Mouse (Mus musculus) embryonic facial prominence, embryonic 11.5 days (tissue): Measurements from ENCODE around the gene Bcam. TPM values are rescaled to one million over a fixed set of nuclear protein-coding genes. Genes with fewer than 3 reads are reported as not detected.

Source experiments
- ATAC-seq: fragments of 200-750 bp; cut with Nextera tagmentation; replicated peaks from 2 replicates; pipeline ENCODE4 v1.8.0; 2017; ENCODE audit warnings: low read depth; ENCODE audit not compliant: insufficient number of reproducible peaks, low FRiP score, low TSS enrichment
- DNase-seq: peaks from one replicate; pipeline ENCODE4 v3.0.0-alpha.2; 2015; ENCODE audit warnings: low spot score
- H3K27ac ChIP-seq: fragments of 300-500 bp; sonication (generic); replicated peaks from 2 replicates; pipeline ENCODE4 v1.5.1; 2014; ENCODE audit warnings: mild to moderate bottlenecking, low read depth, low read length, control low read depth
- H3K27me3 ChIP-seq: fragments of 300-500 bp; sonication (generic); 2 replicates; pipeline ENCODE4 v1.6.1; 2014; ENCODE audit warnings: mild to moderate bottlenecking, low read length, moderate library complexity, mixed read lengths; ENCODE audit not compliant: control insufficient read depth, insufficient read depth
- H3K36me3 ChIP-seq: fragments of 300-500 bp; sonication (generic); replicated peaks from 2 replicates; pipeline ENCODE4 v1.6.1; 2014; ENCODE audit warnings: low read depth, mild to moderate bottlenecking, low read length, moderate library complexity, mixed read lengths; ENCODE audit not compliant: control insufficient read depth, insufficient read depth
- H3K4me1 ChIP-seq: fragments of 300-500 bp; sonication (generic); 2 replicates; pipeline ENCODE4 v1.6.1; 2014; ENCODE audit warnings: low read length, mixed read lengths; ENCODE audit not compliant: control insufficient read depth, insufficient read depth
- H3K4me2 ChIP-seq: fragments of 300-500 bp; sonication (generic); 2 replicates; pipeline ENCODE4 v1.6.1; 2014; ENCODE audit warnings: low read depth, mild to moderate bottlenecking, control low read depth, low read length, moderate library complexity
- H3K4me3 ChIP-seq: fragments of 300-500 bp; sonication (generic); 2 replicates; pipeline ENCODE4 v1.5.1; 2014; ENCODE audit warnings: low read depth, low read length, control low read depth
- H3K9ac ChIP-seq: fragments of 300-500 bp; sonication (generic); replicated peaks from 2 replicates; pipeline ENCODE4 v1.6.1; 2014; ENCODE audit warnings: mild to moderate bottlenecking, control low read depth, low read length
- H3K9me3 ChIP-seq: fragments of 300-500 bp; sonication (generic); replicated peaks from 2 replicates; pipeline ENCODE4 v1.6.1; 2016; ENCODE audit warnings: mild to moderate bottlenecking, low read length, inconsistent platforms, mixed read lengths; ENCODE audit not compliant: control insufficient read depth
- WGBS: fragments of 180-500 bp; shearing (Covaris S2); extraction: QIAGEN DNeasy Blood & Tissue Kit; methylation state at CpG from one replicate; pipeline ENCODE4 v1.1.7; 2014; 5-methylcytosine and 5-hydroxymethylcytosine counted together
- polyA plus RNA-seq: library from polyadenylated mRNA; unstranded; fragments of >200 nt; fragmentation: Nextera tagmentation; extraction: Ambion mirVana; gene quantifications from 2 replicates; pipeline ENCODE4 v1.2.1, GENCODE M21; 2014

Bcam gene
- polyA plus RNA-seq, 1 experiment from 2014 or later: 43.8 TPM

- WGBS: under 1% methylated on average over 57 of the region's 59 CpGs
- H3K36me3 ChIP-seq: no peaks in the 10 kb centered on the region; the same call in none of the 2 replicates
- H3K9me3 ChIP-seq: 0 out of 2 replicates have a peak, but pooled peaks cover under 1% of the 10 kb centered on the region
These were observed 55.4 kb downstream of the Bcam start, which contains the start of gene Tomm40 for GRCm38 (mm10) chr7:19715239-19716054. Gene Tomm40 (minus strand): TSS chr7:19715438.

GRCm38 (mm10) chr7:19714836-19715235 lies 56.0 kb downstream of the Bcam start:
- DNase-seq (no peak), ATAC-seq (no peak)
- Histone ChIP-seq H3K9me3 (no peaks in the 10 kb centered on the region), H3K9ac (peak overlapping the region; percentile 88), H3K36me3 (no peaks in the 10 kb centered on the region; the same call in none of the 2 replicates), H3K4me2 (peak overlapping the region; percentile 85), H3K27me3 (no peaks in the 10 kb centered on the region), H3K27ac (peak overlapping the region; percentile 52; the same call in 1 of the 2 replicates), H3K4me1 (peaks cover 4% of the 10 kb centered on the region; the same call in 1 of the 2 replicates), H3K4me3 (peak overlapping the region; percentile 99)
- under 1% methylated on average over 39 of the region's 39 CpGs for WGBS

More at GRCm38 (mm10) chr7:19715239-19716054, 55.4 kb downstream of the Bcam start, which contains the start of gene Tomm40:
- DNase-seq (peak; percentile 100), ATAC-seq (peak; percentile 99)
- Histone ChIP-seq H3K9ac (peak within 1 kb of the TSS; percentile 88), H3K27ac (peak within 1 kb of the TSS; percentile 52), H3K27me3 (no peaks in the 10 kb centered on the region), H3K4me2 (peak within 1 kb of the TSS; percentile 85), H3K4me3 (peak within 1 kb of the TSS; percentile 99), H3K4me1 (peaks cover 4% of the 10 kb centered on the region; the same call in 1 of the 2 replicates)

- DNase-seq: no peak
- no peak overlapping the region for H3K4me3 ChIP-seq
- no peak for ATAC-seq
- WGBS: 82% methylated on average over 9 of the region's 9 CpGs
- H3K36me3 ChIP-seq: peaks cover 3% of the 10 kb centered on the region
- no peak overlapping the region for H3K27ac ChIP-seq
- no peak overlapping the region for H3K9ac ChIP-seq
- peaks cover 4% of the 10 kb centered on the region; the same call in 1 of the 2 replicates for H3K4me1 ChIP-seq
- H3K4me2 ChIP-seq: no peak overlapping the region
- H3K9me3 ChIP-seq: no peaks in the 10 kb centered on the region
- no peaks in the 10 kb centered on the region for H3K27me3 ChIP-seq
These were observed 57.2 kb downstream of the Bcam start for GRCm38 (mm10) chr7:19713598-19713997.

DNA sequence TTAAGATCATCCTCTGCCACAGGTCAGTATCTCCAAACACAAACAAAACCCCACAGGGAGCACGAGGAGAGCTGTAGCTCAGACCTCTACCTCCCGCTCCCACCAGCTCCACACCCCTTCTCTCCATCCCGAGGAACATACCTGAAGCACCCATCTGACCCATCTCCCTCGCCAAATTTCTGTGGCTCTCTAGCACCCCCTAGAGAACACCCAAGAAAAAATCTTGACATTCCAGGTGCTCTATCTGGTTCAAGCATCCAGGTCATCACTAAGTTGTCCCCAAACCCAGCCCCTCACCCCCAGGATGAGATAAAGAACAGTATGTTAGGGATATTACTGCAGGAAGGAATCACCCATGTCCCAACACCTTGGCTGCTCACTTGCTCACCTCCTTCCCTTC lies 57.6 kb downstream of the Bcam start:
- 57% methylated on average over 4 of the region's 4 CpGs for WGBS
- H3K9ac ChIP-seq: no peak overlapping the region
- DNase-seq: peak; percentile 48
- no peak overlapping the region for H3K4me3 ChIP-seq
- H3K9me3 ChIP-seq: no peaks in the 10 kb centered on the region
- H3K27me3 ChIP-seq: no peaks in the 10 kb centered on the region
- H3K36me3 ChIP-seq: peaks cover 3% of the 10 kb centered on the region
- H3K27ac ChIP-seq: no peak overlapping the region
- no peak for ATAC-seq
- peaks cover 4% of the 10 kb centered on the region; the same call in 1 of the 2 replicates for H3K4me1 ChIP-seq
- no peak overlapping the region for H3K4me2 ChIP-seq

DNA sequence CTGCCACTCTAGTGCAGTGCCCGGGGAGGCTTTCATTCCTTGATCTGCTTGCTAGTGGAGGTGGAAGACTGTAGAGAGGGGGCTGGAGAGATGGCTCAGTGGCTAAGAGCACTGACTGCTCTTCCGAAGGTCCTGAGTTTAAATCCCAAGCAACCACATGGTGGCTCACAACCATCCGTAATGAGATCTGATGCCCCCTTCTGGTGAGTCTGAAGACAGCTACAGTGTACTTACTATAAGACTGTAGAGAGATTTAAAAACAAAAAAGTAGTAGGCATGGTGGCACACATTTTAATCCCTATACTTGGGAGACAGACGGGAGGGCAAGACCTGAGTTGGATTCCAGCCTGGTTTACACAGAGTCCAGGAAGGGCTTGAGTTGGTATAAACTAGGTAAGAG lies 58.4 kb downstream of the Bcam start:
- 72% methylated on average over 4 of the region's 4 CpGs for WGBS
- Histone ChIP-seq H3K36me3 (peaks cover 3% of the 10 kb centered on the region), H3K27me3 (no peaks in the 10 kb centered on the region)

GRCm38 (mm10) chr7:19710650-19711049 lies 60.2 kb downstream of the Bcam start:
- ATAC-seq (no peak), DNase-seq (no peak)
- Histone ChIP-seq H3K4me3 (no peak overlapping the region), H3K9ac (no peak overlapping the region), H3K36me3 (peaks cover 3% of the 10 kb centered on the region), H3K9me3 (no peaks in the 10 kb centered on the region), H3K27me3 (no peaks in the 10 kb centered on the region), H3K4me2 (no peak overlapping the region), H3K27ac (no peak overlapping the region), H3K4me1 (no peaks in the 10 kb centered on the region; the same call in 1 of the 2 replicates)
- WGBS: 90% methylated on average over 10 of the region's 10 CpGs

More for the DNA sequence above, 58.4 kb downstream of the Bcam start:
- H3K9ac ChIP-seq: no peak overlapping the region
- H3K27ac ChIP-seq: no peak overlapping the region
- H3K9me3 ChIP-seq: no peaks in the 10 kb centered on the region
- ATAC-seq (no peak), DNase-seq (peak; percentile 34)
- H3K4me3 ChIP-seq: no peak overlapping the region
- H3K4me2 ChIP-seq: no peak overlapping the region
- peaks cover 4% of the 10 kb centered on the region; the same call in 1 of the 2 replicates for H3K4me1 ChIP-seq

Other genes with a start within 250 kb of the Bcam start
- gene Ppp1r37, start 207.9 kb downstream of the Bcam start, polyA plus RNA-seq: 3.6 and 3.7 TPM in 2 replicates
- 0.22 and 0.31 TPM in 2 replicates for gene Zfp296, start 193.7 kb downstream of the Bcam start, polyA plus RNA-seq
- gene Gemin7, start 193.4 kb downstream of the Bcam start, polyA plus RNA-seq: 158 and 167 TPM in 2 replicates
- 36.0 and 37.4 TPM in 2 replicates for gene Clasrp, start 166.5 kb downstream of the Bcam start, polyA plus RNA-seq
- 3.8 and 4.3 TPM in 2 replicates for gene Relb, start 141.6 kb downstream of the Bcam start, polyA plus RNA-seq
- gene Clptm1, start 106.0 kb downstream of the Bcam start, polyA plus RNA-seq: 92.5 and 94.7 TPM in 2 replicates
- gene Apoc2, start 93.1 kb downstream of the Bcam start, polyA plus RNA-seq: 0.41 and 0.82 TPM in 2 replicates
- gene Gm44805, start 89.6 kb downstream of the Bcam start, polyA plus RNA-seq: not detected in 2 replicates
- not detected in 2 replicates for gene Apoc4, start 89.5 kb downstream of the Bcam start, polyA plus RNA-seq
- 5.4 and 6.1 TPM in 2 replicates for gene Apoc1, start 78.4 kb downstream of the Bcam start, polyA plus RNA-seq
- 180 and 210 TPM in 2 replicates for gene Apoe, start 71.8 kb downstream of the Bcam start, polyA plus RNA-seq
- gene Tomm40, start 55.6 kb downstream of the Bcam start, polyA plus RNA-seq: 123 and 131 TPM in 2 replicates
- 69.8 and 73.0 TPM in 2 replicates for gene Nectin2, start 20.5 kb downstream of the Bcam start, polyA plus RNA-seq
- 1.1 and 1.7 TPM in 2 replicates for gene Cblc, start 25.8 kb upstream of the Bcam start, polyA plus RNA-seq
- gene Bcl3, start 51.8 kb upstream of the Bcam start, polyA plus RNA-seq: 1.4 and 2.2 TPM in 2 replicates
- gene Gm19345, start 81.0 kb upstream of the Bcam start, polyA plus RNA-seq: not detected in 2 replicates
- not detected in 2 replicates for gene Ceacam16, start 90.3 kb upstream of the Bcam start, polyA plus RNA-seq
- gene Ceacam19, start 116.9 kb upstream of the Bcam start, polyA plus RNA-seq: not detected in 2 replicates
- gene Pvr, start 150.1 kb upstream of the Bcam start, polyA plus RNA-seq: 4.2 and 4.8 TPM in 2 replicates
- gene Igsf23, start 179.7 kb upstream of the Bcam start, polyA plus RNA-seq: not detected in 2 replicates
- gene Ceacam20, start 194.4 kb upstream of the Bcam start, polyA plus RNA-seq: not detected in 2 replicates
- gene Nlrp9b, start 220.4 kb upstream of the Bcam start, polyA plus RNA-seq: not detected in 2 replicates